Mouse (Mus musculus): ENCODE results near the gene Rasgef1b. TPM values are rescaled to one million over a fixed set of nuclear protein-coding genes. Genes with fewer than 3 reads are reported as not detected.

Gene Rasgef1b
- polyA plus RNA-seq, 1 experiment: 4.5 TPM

- 93% methylated on average over 7 of the region's 7 CpGs for WGBS
- no peaks in the 10 kb centered on the region for H3K4me1 ChIP-seq (replicated peaks; ENCODE audit: control insufficient read depth, insufficient read depth, low read length)
- no peaks in the 10 kb centered on the region for H3K27me3 ChIP-seq (ENCODE audit: control insufficient read depth, insufficient read depth, low read length)
- DNase-seq: no peak
- no peak overlapping the region for H3K27ac ChIP-seq (ENCODE audit: control insufficient read depth, insufficient read depth, low read length)
- TF ChIP-seq POLR2A (IDR thresholded peaks at IDR 0.05; ENCODE audit: control insufficient read depth, extremely low read depth, insufficient read depth, low read length, poor library complexity): no peak
- no peak for TF ChIP-seq CTCF (IDR thresholded peaks at IDR 0.05; ENCODE audit: borderline replicate concordance, control insufficient read depth, extremely low read depth, insufficient read depth, low read length, poor library complexity)
- no peak overlapping the region for H3K4me3 ChIP-seq (ENCODE audit: control insufficient read depth, insufficient read depth, low read length)
- no peaks in the 10 kb centered on the region for H3K36me3 ChIP-seq (ENCODE audit: control insufficient read depth, insufficient read depth, low read length)
These were observed 326.6 kb downstream of the Rasgef1b start for GRCm38 (mm10) chr5:99402297-99402696.

- no peaks in the 10 kb centered on the region for H3K36me3 ChIP-seq (ENCODE audit: control insufficient read depth, insufficient read depth, low read length)
- H3K4me1 ChIP-seq (replicated peaks; ENCODE audit: control insufficient read depth, insufficient read depth, low read length): no peaks in the 10 kb centered on the region
- DNase-seq: no peak
- no peak overlapping the region for H3K4me3 ChIP-seq (ENCODE audit: control insufficient read depth, insufficient read depth, low read length)
- TF ChIP-seq POLR2A (IDR thresholded peaks at IDR 0.05; ENCODE audit: control insufficient read depth, extremely low read depth, insufficient read depth, low read length, poor library complexity) (no peak), CTCF (IDR thresholded peaks at IDR 0.05; ENCODE audit: borderline replicate concordance, control insufficient read depth, extremely low read depth, insufficient read depth, low read length, poor library complexity) (no peak)
- H3K27me3 ChIP-seq (ENCODE audit: control insufficient read depth, insufficient read depth, low read length): no peaks in the 10 kb centered on the region
- 81% methylated on average over 7 of the region's 7 CpGs for WGBS
- H3K27ac ChIP-seq (ENCODE audit: control insufficient read depth, insufficient read depth, low read length): no peak overlapping the region
These were observed 328.8 kb downstream of the Rasgef1b start for GRCm38 (mm10) chr5:99399855-99400626.

- Histone ChIP-seq H3K36me3 (ENCODE audit: control insufficient read depth, insufficient read depth, low read length) (no peaks in the 10 kb centered on the region), H3K4me1 (replicated peaks; ENCODE audit: control insufficient read depth, insufficient read depth, low read length) (no peaks in the 10 kb centered on the region), H3K27ac (ENCODE audit: control insufficient read depth, insufficient read depth, low read length) (no peak overlapping the region), H3K27me3 (ENCODE audit: control insufficient read depth, insufficient read depth, low read length) (no peaks in the 10 kb centered on the region), H3K4me3 (ENCODE audit: control insufficient read depth, insufficient read depth, low read length) (no peak overlapping the region)
- no peak for DNase-seq
- 98% methylated on average over 5 of the region's 5 CpGs for WGBS
- TF ChIP-seq CTCF (IDR thresholded peaks at IDR 0.05; ENCODE audit: borderline replicate concordance, control insufficient read depth, extremely low read depth, insufficient read depth, low read length, poor library complexity): no peak
- TF ChIP-seq POLR2A (IDR thresholded peaks at IDR 0.05; ENCODE audit: control insufficient read depth, extremely low read depth, insufficient read depth, low read length, poor library complexity): no peak
These were observed 330.3 kb downstream of the Rasgef1b start for GRCm38 (mm10) chr5:99398472-99399070.

GRCm38 (mm10) chr5:99394578-99394977 is 334.3 kb downstream of the Rasgef1b start:
- Histone ChIP-seq H3K4me1 (replicated peaks; ENCODE audit: control insufficient read depth, insufficient read depth, low read length) (no peaks in the 10 kb centered on the region), H3K27ac (ENCODE audit: control insufficient read depth, insufficient read depth, low read length) (no peak overlapping the region), H3K4me3 (ENCODE audit: control insufficient read depth, insufficient read depth, low read length) (no peak overlapping the region), H3K27me3 (ENCODE audit: control insufficient read depth, insufficient read depth, low read length) (no peaks in the 10 kb centered on the region), H3K36me3 (ENCODE audit: control insufficient read depth, insufficient read depth, low read length) (no peaks in the 10 kb centered on the region)
- 97% methylated on average over 5 of the region's 5 CpGs for WGBS
- DNase-seq: no peak
- TF ChIP-seq CTCF (IDR thresholded peaks at IDR 0.05; ENCODE audit: borderline replicate concordance, control insufficient read depth, extremely low read depth, insufficient read depth, low read length, poor library complexity): no peak
- no peak for TF ChIP-seq POLR2A (IDR thresholded peaks at IDR 0.05; ENCODE audit: control insufficient read depth, extremely low read depth, insufficient read depth, low read length, poor library complexity)

- 84% methylated on average over 3 of the region's 3 CpGs for WGBS
- DNase-seq: no peak
- H3K4me3 ChIP-seq (ENCODE audit: control insufficient read depth, insufficient read depth, low read length): no peak overlapping the region
- H3K4me1 ChIP-seq (replicated peaks; ENCODE audit: control insufficient read depth, insufficient read depth, low read length): no peaks in the 10 kb centered on the region; the same call in 1 of the 2 replicates
- TF ChIP-seq CTCF (IDR thresholded peaks at IDR 0.05; ENCODE audit: borderline replicate concordance, control insufficient read depth, extremely low read depth, insufficient read depth, low read length, poor library complexity): no peak
- no peak for TF ChIP-seq POLR2A (IDR thresholded peaks at IDR 0.05; ENCODE audit: control insufficient read depth, extremely low read depth, insufficient read depth, low read length, poor library complexity)
- no peaks in the 10 kb centered on the region for H3K27me3 ChIP-seq (ENCODE audit: control insufficient read depth, insufficient read depth, low read length)
- no peak overlapping the region for H3K27ac ChIP-seq (ENCODE audit: control insufficient read depth, insufficient read depth, low read length)
- H3K36me3 ChIP-seq (ENCODE audit: control insufficient read depth, insufficient read depth, low read length): no peaks in the 10 kb centered on the region
These were observed 337.3 kb downstream of the Rasgef1b start for GRCm38 (mm10) chr5:99391525-99391924.

GRCm38 (mm10) chr5:99390776-99391175 is 338.1 kb downstream of the Rasgef1b start:
- no peaks in the 10 kb centered on the region for H3K36me3 ChIP-seq (ENCODE audit: control insufficient read depth, insufficient read depth, low read length)
- no peak overlapping the region for H3K27ac ChIP-seq (ENCODE audit: control insufficient read depth, insufficient read depth, low read length)
- no peak for TF ChIP-seq POLR2A (IDR thresholded peaks at IDR 0.05; ENCODE audit: control insufficient read depth, extremely low read depth, insufficient read depth, low read length, poor library complexity)
- TF ChIP-seq CTCF (IDR thresholded peaks at IDR 0.05; ENCODE audit: borderline replicate concordance, control insufficient read depth, extremely low read depth, insufficient read depth, low read length, poor library complexity): no peak
- no peaks in the 10 kb centered on the region for H3K27me3 ChIP-seq (ENCODE audit: control insufficient read depth, insufficient read depth, low read length)
- H3K4me1 ChIP-seq (replicated peaks; ENCODE audit: control insufficient read depth, insufficient read depth, low read length): no peaks in the 10 kb centered on the region; the same call in 1 of the 2 replicates
- DNase-seq: no peak
- WGBS: 86% methylated on average over 7 of the region's 7 CpGs
- H3K4me3 ChIP-seq (ENCODE audit: control insufficient read depth, insufficient read depth, low read length): no peak overlapping the region
